Mouse (Mus musculus): ENCODE data around the gene Spats2l. TPM values are rescaled to one million over a fixed set of nuclear protein-coding genes. Genes with fewer than 3 reads are reported as not detected.
A peak's percentile ranks its signal among the peaks of the same experiment; 100 is the strongest.

Spats2l gene
- polyA plus RNA-seq, 1 experiment from 2014 or later: 62.3 TPM

DNA sequence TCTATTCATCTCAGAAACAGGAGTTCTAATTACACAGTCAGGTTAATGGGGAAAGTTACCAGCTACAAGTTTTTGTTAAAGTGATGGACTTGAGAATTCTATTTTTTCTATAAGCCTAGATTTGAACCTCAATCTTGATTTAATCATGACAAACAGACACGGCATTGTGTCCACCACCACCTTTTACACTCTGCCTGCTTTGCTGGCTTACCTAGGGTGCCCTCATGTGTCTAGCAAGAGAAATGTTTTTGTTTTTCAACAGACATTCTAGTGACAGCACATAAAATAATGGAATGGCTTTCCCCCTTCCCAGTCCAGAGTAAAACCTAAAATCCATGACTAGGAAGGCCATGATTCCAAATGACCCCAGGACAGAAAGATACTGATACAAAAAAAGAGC, 175.2 kb downstream of the Spats2l start:
- H3K4me2 ChIP-seq: no peak overlapping the region
- H3K27ac ChIP-seq: no peak overlapping the region
- H3K36me3 ChIP-seq: peaks cover 19% of the 10 kb centered on the region
- H3K9me3 ChIP-seq (replicated peaks): no peaks in the 10 kb centered on the region
- H3K27me3 ChIP-seq: no peaks in the 10 kb centered on the region
- ATAC-seq (replicated peaks; ENCODE audit: low FRiP score): no peak
- peaks cover 6% of the 10 kb centered on the region; the same call in 1 of the 2 replicates for H3K4me1 ChIP-seq
- H3K4me3 ChIP-seq (replicated peaks): no peak overlapping the region
- 7% methylated on average over 1 of the region's 1 CpGs for WGBS
- H3K9ac ChIP-seq: no peak overlapping the region

DNA sequence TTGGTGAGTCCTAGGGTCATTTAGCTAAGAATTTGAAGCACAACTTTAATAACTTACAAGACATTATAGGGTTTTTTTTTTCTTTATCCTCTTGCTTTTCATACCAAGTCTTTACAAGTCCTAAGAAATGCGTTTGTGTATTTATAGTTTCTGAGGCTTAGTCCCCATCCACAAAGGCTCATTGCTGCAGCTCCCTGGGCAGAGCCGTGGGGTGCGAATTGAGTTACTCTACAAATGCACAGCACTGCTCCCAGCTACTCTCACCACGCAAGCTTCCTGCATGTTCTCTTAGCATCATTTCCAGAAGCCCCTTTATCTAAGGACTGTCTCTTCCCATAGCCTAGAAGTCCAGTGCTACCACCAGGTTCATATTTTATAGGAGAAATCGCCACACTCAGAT, 175.8 kb downstream of the Spats2l start:
- H3K4me1 ChIP-seq: peaks cover 6% of the 10 kb centered on the region; the same call in 1 of the 2 replicates
- ATAC-seq (replicated peaks; ENCODE audit: low FRiP score): no peak

GRCm38 (mm10) chr1:57952509-57952908, 178.5 kb downstream of the Spats2l start:
- H3K4me1 ChIP-seq: peaks cover 11% of the 10 kb centered on the region
- H3K9ac ChIP-seq: no peak overlapping the region
- H3K27ac ChIP-seq: no peak overlapping the region
- no peak overlapping the region for H3K4me2 ChIP-seq
- no peaks in the 10 kb centered on the region for H3K9me3 ChIP-seq (replicated peaks)
- 96% methylated on average over 4 of the region's 4 CpGs for WGBS
- peaks cover 31% of the 10 kb centered on the region for H3K36me3 ChIP-seq
- no peaks in the 10 kb centered on the region for H3K27me3 ChIP-seq
- no peak for ATAC-seq (replicated peaks; ENCODE audit: low FRiP score)
- no peak overlapping the region for H3K4me3 ChIP-seq (replicated peaks)

More for the DNA sequence above, 175.8 kb downstream of the Spats2l start:
- Histone ChIP-seq H3K9ac (no peak overlapping the region), H3K4me3 (replicated peaks) (no peak overlapping the region), H3K27ac (no peak overlapping the region), H3K27me3 (no peaks in the 10 kb centered on the region), H3K4me2 (no peak overlapping the region), H3K9me3 (replicated peaks) (no peaks in the 10 kb centered on the region), H3K36me3 (peaks cover 24% of the 10 kb centered on the region)
- WGBS: 63% methylated on average over 5 of the region's 5 CpGs

- H3K9me3 ChIP-seq (replicated peaks): no peaks in the 10 kb centered on the region
- H3K27me3 ChIP-seq: no peaks in the 10 kb centered on the region
- no peak for ATAC-seq (replicated peaks; ENCODE audit: low FRiP score)
- no peak overlapping the region for H3K4me3 ChIP-seq (replicated peaks)
- no peak overlapping the region for H3K9ac ChIP-seq
- 86% methylated on average over 16 of the region's 16 CpGs for WGBS
- peaks cover 40% of the 10 kb centered on the region for H3K36me3 ChIP-seq
- no peak overlapping the region for H3K4me2 ChIP-seq
- H3K4me1 ChIP-seq: peaks cover 8% of the 10 kb centered on the region
- no peak overlapping the region for H3K27ac ChIP-seq
These were observed 179.8 kb downstream of the Spats2l start for GRCm38 (mm10) chr1:57953586-57954375.

DNA sequence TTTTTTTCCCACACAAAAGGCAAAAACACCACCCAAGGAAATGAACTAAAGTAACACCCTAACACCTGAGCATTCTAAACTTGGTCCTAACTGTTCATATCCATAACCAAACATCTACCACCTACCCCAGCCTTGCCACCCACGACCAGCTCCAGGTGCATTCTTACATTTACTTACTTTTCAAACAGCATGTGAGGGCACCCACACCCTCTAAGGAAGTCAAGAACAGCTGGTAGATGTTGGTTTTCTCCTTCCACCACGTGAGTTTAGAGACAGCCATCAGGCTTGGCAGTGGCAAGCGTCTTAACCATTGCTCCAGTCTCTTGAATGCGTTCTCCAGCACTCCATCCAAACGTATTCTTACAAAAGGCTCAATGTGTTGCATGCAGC, 180.4 kb downstream of the Spats2l start:
- no peak overlapping the region for H3K9ac ChIP-seq
- peaks cover 46% of the 10 kb centered on the region for H3K36me3 ChIP-seq
- no peak for ATAC-seq (replicated peaks; ENCODE audit: low FRiP score)
- peaks cover 8% of the 10 kb centered on the region for H3K4me1 ChIP-seq
- no peaks in the 10 kb centered on the region for H3K9me3 ChIP-seq (replicated peaks)
- H3K4me3 ChIP-seq (replicated peaks): no peak overlapping the region
- H3K27ac ChIP-seq: no peak overlapping the region
- 88% methylated on average over 5 of the region's 5 CpGs for WGBS
- H3K4me2 ChIP-seq: no peak overlapping the region
- H3K27me3 ChIP-seq: no peaks in the 10 kb centered on the region

GRCm38 (mm10) chr1:57955774-57956173, 181.8 kb downstream of the Spats2l start:
- Histone ChIP-seq H3K36me3 (peaks cover 54% of the 10 kb centered on the region), H3K27ac (no peak overlapping the region), H3K4me2 (no peak overlapping the region), H3K9ac (no peak overlapping the region), H3K27me3 (no peaks in the 10 kb centered on the region), H3K4me3 (replicated peaks) (no peak overlapping the region), H3K9me3 (replicated peaks) (no peaks in the 10 kb centered on the region), H3K4me1 (peaks cover 8% of the 10 kb centered on the region)
- peak; percentile 89 for ATAC-seq (replicated peaks; ENCODE audit: low FRiP score)
- WGBS: 68% methylated on average over 1 of the region's 1 CpGs

- Histone ChIP-seq H3K9ac (peak overlapping the region; percentile 83), H3K36me3 (peaks cover 16% of the 10 kb centered on the region; the same call in 1 of the 2 replicates), H3K27ac (peak overlapping the region; percentile 86), H3K4me1 (peaks cover 11% of the 10 kb centered on the region), H3K4me2 (peak overlapping the region; percentile 69), H3K27me3 (no peaks in the 10 kb centered on the region), H3K4me3 (replicated peaks) (peak overlapping the region; percentile 85), H3K9me3 (replicated peaks) (no peaks in the 10 kb centered on the region)
- ATAC-seq (replicated peaks; ENCODE audit: low FRiP score): peak; percentile 98
- under 1% methylated on average over 65 of the region's 65 CpGs for WGBS
These were observed 195.6 kb downstream of the Spats2l start for GRCm38 (mm10) chr1:57969327-57970271.

- ATAC-seq (replicated peaks; ENCODE audit: low FRiP score): no peak
- Histone ChIP-seq H3K4me2 (no peak overlapping the region), H3K4me1 (peaks cover 11% of the 10 kb centered on the region), H3K36me3 (peaks cover 8% of the 10 kb centered on the region; the same call in 1 of the 2 replicates), H3K4me3 (replicated peaks) (no peak overlapping the region), H3K27me3 (no peaks in the 10 kb centered on the region), H3K27ac (no peak overlapping the region), H3K9ac (no peak overlapping the region), H3K9me3 (replicated peaks) (no peaks in the 10 kb centered on the region)
- WGBS: 82% methylated on average over 2 of the region's 2 CpGs
These were observed 197.6 kb downstream of the Spats2l start for GRCm38 (mm10) chr1:57971588-57971987.

- H3K4me1 ChIP-seq: no peaks in the 10 kb centered on the region
- no peak overlapping the region for H3K27ac ChIP-seq
- no peak overlapping the region for H3K4me3 ChIP-seq (replicated peaks)
- ATAC-seq (replicated peaks; ENCODE audit: low FRiP score): no peak
- no peaks in the 10 kb centered on the region for H3K27me3 ChIP-seq
- no peaks in the 10 kb centered on the region for H3K9me3 ChIP-seq (replicated peaks)
- no peak overlapping the region for H3K4me2 ChIP-seq
- no peak overlapping the region for H3K9ac ChIP-seq
- WGBS: 93% methylated on average over 3 of the region's 3 CpGs
- H3K36me3 ChIP-seq: no peaks in the 10 kb centered on the region
These were observed 202.9 kb downstream of the Spats2l start for GRCm38 (mm10) chr1:57976860-57977259.

DNA sequence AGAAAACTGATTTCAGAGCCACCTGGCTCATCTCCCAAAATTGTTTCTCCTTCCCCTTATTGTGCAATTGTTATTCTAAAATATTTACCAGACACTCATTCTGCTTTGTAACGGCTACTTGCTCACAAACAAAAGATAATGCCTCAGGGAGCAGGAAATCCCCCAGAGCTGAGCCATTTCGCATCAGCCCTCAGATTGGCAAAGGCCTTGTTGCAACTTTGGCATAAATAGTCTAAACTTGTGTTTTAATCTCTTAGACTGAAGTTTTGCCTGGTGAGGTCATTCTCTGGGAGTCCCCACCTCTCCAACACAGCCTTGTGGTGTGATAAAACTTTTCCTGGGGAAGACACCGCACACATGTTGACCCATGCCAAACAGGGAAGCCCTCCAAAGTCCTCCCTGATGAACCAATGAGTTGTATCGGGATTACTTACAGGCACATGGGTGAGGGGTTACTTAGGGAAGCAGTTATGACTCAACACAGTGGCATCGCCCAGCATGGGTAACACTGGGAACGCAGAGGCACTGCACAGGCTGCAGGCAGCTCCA, 215.2 kb downstream of the Spats2l start:
- no peak overlapping the region for H3K27ac ChIP-seq
- H3K4me2 ChIP-seq: no peak overlapping the region
- 0 out of 2 replicates have a peak, but pooled peaks cover 3% of the 10 kb centered on the region for H3K27me3 ChIP-seq
- H3K4me1 ChIP-seq: no peaks in the 10 kb centered on the region
- H3K4me3 ChIP-seq (replicated peaks): no peak overlapping the region
- WGBS: 75% methylated on average over 6 of the region's 6 CpGs
- H3K9ac ChIP-seq: no peak overlapping the region
- no peaks in the 10 kb centered on the region for H3K36me3 ChIP-seq
- no peaks in the 10 kb centered on the region for H3K9me3 ChIP-seq (replicated peaks)
- no peak for ATAC-seq (replicated peaks; ENCODE audit: low FRiP score)

DNA sequence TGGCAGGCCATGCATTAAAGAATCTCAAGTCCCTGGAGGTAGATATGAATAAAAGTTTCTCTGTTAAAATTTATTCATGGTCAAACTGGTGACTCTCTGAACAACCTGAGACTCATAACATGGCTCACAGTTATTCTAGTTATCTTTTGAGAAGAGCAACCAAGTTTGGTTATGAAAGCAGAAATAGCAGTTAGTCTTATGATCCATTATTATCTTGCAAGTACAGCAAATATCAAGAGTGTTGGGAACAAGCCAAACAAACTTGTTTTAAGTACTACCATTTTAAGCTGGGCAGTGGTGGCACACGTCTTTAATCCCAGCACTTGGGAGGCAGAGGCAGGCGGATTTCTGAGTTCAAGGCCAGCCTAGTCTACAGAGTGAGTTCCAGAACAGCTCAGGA, 217.3 kb downstream of the Spats2l start:
- H3K9me3 ChIP-seq (replicated peaks): no peaks in the 10 kb centered on the region
- no peak for ATAC-seq (replicated peaks; ENCODE audit: low FRiP score)
- H3K4me1 ChIP-seq: peaks cover under 1% of the 10 kb centered on the region
- H3K9ac ChIP-seq: no peak overlapping the region
- no peak overlapping the region for H3K4me2 ChIP-seq
- H3K36me3 ChIP-seq: no peaks in the 10 kb centered on the region
- H3K4me3 ChIP-seq (replicated peaks): no peak overlapping the region
- no peak overlapping the region for H3K27ac ChIP-seq
- H3K27me3 ChIP-seq: 0 out of 2 replicates have a peak, but pooled peaks cover 3% of the 10 kb centered on the region
- 86% methylated on average over 2 of the region's 2 CpGs for WGBS

Data from kidney, embryonic 15.5 days (tissue).